Mouse (Mus musculus) CD4-positive, CD25-positive, alpha-beta regulatory T cell, adult 4 months (primary cell): Measurements from ENCODE around the gene Gata2. TPM values are rescaled to one million over a fixed set of nuclear protein-coding genes. Genes with fewer than 3 reads are reported as not detected.
"Not testable (repeated sequence)": the region's sequence is repeated elsewhere in the genome, so short reads cannot be mapped to it uniquely, and the experiment has no call there.

Experiments used
- ATAC-seq: one replicate; pipeline ENCODE4 v1.8.0; 2017
- polyA plus RNA-seq, 2 experiments: library from polyadenylated mRNA; unstranded; fragments of 100-300 nt; shearing (Covaris generic); gene quantifications; one replicate each; pipeline ENCODE4 v1.2.1; 2017

The Gata2 gene
- under 1 TPM in 1 of 2 experiments, not detected in 1; 0.09 TPM for polyA plus RNA-seq

DNA sequence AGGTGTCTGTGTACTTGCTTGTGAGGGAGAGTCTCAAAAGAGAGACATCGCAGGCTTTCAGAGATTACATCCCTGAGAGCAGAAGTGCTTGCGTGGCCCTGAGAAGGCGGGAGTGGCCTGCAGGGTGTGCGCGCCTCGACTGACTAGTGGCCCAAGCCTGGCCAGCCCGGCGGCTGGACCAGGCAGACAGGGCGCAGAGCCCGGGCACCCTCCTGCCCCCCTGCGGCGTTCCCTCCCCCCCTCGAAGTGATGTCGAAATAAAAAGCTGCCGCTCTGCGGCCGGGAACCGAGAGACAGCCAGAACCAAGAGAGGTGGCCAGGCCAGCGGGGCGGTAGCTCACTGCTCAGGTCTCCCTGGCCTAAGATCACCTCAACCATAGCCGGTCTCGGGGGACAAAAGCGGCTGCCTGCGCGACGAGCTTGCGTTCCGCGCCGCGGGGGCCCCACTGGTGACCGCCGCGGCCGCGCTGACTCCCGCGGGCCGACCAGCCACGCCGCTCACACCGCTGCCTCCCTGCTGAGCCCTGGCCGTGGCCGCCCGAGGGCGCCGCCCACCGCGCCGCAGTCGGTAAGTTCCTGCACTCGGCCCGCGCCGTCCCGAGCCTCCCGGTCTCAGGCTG, at the start of gene Gata2:
TSS of gene Gata2 (plus strand) at position 459 of the 620 bp plus-strand sequence.
- no peak for ATAC-seq

DNA sequence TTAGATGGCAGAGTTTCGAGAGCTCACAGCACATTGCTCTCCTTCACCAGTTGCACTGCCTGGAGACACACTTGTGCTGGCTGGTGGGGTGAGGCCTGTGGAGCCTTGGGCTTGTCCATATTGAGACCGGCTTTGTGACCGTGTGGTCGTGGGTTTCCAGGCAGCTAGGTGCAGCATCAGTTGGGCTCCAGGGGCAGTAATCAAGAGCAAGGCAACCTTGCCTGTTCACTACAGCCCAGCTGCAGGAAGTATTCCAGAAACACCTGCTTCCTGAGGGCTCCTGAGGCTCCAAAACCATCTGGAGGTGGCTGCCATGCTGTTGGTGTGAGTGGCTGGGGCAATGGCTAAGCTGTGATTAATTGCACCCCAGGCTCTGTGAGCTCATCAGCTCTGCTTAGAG, 47.9 kb upstream of the Gata2 start:
- ATAC-seq = no peak

DNA sequence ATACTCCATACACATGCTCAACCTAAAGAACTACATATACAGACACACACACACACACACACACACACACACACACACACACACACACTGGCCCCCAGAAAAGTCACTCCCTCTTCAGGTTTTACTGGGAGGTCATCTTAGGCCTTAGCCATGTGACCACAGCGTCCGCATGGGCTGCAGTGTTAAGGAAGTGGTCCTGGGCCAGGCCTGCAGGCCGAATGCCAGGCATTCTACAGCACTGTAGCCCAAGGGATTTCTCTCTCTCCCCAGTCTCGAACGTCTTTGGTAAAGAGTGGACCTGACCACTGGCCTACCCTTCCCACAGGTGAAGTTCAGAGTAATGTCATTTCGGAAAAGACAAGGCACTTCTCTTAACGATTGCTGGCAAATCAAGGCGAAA, 47.1 kb upstream of the Gata2 start:
- no peak for ATAC-seq

DNA sequence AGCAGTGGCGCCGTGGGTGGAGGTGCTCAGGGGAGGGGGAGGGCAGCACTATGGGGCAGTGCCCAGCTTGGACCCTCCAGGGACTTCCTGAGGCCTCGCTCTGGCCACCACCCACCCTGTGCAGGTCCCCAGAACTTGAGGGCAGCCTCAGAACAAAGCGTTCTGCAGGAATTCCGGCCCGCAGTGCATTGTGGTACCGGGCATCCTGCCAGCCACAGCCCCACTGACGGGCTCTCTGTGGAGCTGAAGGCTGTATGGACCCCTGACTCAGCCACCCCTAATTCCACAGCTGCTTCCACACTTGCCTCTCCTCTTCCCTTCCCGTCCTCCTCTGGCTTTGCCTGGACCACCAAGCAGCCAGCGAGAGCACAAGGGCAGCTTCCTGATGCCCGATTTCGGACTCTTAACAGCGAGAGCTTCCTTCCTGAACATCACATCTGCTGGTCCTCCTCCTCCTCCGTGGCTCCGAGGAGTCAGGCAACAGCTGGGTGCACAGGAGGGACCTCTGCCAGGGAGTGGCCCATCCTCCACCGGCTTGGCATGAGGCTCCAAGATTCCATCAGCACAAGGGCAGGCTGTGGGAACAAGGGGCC, 46.2 kb upstream of the Gata2 start:
- ATAC-seq = no peak

DNA sequence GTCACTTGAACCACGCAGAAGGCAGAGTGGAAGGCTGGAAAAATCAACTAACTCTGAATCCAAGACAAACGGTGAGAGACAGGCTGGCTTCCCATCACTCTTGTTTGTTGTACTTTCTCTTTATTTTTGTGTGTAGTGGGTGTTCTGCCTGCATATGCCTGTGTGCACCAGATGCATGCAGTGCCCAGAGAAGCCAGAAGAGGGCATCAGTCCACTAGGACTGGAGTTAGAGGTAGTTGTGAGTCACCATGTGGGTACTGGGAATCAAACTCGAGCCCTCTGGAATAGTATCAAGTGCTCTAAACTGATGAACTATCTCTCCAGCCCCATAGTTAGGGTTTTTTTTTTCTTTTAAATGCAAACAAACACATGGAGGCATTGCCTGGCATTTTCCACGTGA, 42.4 kb upstream of the Gata2 start:
- ATAC-seq = no peak

DNA sequence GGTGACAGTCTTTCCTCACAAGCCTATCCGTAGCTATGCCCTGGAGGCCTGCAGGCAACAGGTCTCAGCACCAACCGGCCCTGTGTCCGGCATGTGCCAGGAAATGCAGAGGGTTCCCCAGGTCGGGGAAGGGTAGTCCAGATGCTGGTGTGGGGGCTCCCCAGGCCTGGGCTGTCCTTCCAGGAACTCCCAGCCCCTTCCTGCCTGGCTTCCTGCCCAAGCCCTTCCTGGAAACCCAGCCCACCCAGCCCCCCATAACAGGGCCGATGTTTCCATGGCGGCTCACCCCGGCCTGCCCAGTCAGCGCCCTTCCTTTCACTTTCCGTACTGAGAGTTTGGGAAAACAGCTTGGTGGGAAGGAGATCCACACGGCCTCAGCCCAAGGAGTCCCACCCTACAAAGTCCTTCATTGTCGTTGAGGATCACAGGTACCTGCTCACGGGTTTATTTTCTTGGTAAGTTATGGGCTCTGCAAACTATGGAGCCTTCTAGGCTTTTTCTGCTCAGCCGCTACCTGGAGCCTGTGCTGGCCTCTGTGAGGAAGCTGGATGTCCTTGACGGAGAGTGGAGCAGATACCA, 41.5 kb upstream of the Gata2 start:
- ATAC-seq = no peak

DNA sequence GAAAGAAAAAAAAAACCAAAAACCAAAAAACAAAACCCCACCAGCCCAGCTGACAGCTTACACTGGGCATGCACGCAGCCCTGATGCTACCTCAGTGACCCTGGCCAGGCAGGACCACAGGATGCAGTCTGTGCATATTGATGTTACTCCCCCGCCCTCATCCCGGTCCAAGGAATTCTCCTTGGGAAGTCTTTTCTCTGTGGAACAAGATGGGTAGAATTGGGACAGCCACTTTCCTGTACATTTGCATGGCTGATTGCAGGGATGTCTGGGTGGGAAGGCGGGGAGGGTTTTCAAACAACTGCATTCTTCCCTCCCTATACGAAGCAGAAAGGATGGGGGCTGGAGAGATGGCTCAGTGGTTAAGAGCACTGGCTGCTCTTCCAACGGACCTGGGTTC, 40.7 kb upstream of the Gata2 start:
- ATAC-seq = no peak

DNA sequence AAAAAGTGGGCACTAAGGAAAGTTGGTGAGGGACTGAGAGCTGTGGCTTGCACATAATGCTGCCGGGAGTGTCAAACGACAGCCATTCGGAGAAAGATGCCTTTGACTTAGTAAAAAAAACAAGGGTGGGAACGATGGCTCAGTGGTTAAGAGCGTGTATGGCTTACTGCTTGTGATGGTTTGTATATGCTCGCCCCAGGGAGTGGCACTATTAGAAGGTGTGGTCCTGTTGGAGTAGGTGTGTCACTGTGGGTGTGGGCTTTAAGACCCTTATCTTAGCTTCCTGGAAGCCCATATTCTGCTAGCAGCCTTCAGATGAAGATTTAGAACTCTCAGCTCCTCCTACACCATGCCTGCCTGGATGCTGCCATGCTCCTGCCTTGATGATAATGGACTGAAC, 38.1 kb upstream of the Gata2 start:
- ATAC-seq = not testable (repeated sequence)

DNA sequence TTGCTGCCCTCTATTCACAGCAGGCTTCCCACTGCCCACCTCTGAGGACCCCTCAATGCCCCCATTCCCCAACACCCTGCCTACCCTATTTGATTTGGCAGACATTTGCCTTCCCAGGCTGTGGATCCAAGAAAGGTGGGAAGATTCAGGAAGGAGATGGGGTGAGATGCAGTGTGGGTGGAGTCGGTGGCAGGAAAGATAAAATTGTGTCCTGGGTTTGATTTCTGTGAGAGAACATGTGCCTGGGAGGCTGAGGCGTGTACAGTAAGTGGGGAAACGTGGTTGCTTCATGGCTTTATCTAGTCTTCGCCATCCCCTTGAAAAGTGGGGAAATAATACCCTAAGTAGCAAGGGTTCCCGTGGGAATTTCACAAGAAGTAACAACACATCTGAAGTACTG, 34.9 kb upstream of the Gata2 start:
- ATAC-seq = no peak

DNA sequence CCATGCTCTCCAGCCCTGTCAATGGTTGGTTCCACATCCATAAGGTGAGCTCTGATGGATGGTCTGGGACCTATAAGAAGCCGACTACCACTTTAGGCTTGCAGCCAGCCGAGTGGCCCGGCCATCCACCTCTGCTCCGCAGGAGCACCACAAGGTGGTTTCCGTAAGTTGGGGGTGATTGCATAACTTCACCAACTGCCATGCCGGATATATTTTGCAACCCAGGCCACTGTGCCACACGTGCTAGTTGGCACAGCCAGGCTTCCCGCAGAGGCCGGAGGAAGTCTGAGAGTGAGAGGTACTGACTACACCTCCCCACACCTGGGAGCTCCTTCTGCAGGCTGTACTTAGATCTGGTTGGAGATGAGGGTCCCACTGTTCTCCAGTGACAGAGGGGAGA, 27.6 kb upstream of the Gata2 start:
- no peak for ATAC-seq

DNA sequence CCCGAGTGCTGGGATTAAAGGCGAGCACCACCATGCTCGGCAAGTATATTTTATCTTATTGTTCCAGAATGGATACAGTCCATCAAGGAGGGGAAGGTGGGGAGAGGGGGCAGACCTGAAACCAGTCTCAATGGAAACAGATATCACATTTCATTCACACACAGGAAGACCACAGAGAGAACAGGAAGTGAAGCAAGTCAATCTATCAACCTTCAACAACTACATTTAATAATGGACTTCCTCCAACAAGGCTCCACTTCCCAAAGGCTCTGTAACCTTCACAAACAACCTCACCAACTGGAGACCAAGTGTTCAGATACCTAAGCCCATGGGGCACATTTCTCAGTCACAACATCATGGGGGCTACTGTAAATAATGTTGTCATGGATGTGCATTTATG, 19.5 kb upstream of the Gata2 start:
- ATAC-seq = no peak

DNA sequence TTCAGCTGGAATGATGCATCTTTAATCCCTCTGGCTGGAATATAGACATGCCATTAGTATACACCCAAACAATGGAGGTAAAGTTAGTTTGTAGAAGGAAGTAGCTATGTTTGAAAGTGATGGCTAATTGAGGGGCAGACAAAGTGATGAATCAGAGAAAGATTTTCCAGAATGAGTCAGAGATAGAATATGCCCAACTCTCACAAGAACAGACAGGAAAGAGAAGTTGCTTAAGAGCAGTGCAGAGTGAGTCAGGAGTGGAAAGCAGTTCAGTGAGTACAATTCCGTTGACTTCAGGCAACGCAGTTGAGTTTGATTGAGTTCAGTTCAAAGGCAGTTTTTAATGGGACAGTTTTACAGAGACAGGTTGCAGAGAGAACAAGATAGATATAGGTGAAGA, 19.0 kb upstream of the Gata2 start:
- no peak for ATAC-seq

DNA sequence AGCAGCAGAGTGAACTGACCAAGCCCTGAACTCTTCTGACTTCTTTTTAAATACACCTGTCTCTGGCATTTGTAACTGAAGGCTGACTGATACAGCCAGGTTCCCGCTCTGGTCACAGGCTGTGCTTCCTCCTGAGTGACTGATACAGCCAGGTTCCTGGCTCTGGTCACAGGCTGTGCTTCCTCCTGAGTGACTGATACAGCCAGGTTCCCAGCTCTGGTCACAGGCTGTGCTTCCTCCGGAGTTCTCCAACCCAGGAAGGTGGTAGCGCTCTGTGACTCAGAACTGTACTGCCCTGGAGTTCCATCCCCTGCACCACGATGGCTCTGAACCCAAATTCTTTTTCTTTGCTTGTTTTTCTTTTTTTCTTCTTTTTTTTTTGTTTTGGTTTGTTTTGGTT, 9.0 kb upstream of the Gata2 start:
- ATAC-seq = no peak

DNA sequence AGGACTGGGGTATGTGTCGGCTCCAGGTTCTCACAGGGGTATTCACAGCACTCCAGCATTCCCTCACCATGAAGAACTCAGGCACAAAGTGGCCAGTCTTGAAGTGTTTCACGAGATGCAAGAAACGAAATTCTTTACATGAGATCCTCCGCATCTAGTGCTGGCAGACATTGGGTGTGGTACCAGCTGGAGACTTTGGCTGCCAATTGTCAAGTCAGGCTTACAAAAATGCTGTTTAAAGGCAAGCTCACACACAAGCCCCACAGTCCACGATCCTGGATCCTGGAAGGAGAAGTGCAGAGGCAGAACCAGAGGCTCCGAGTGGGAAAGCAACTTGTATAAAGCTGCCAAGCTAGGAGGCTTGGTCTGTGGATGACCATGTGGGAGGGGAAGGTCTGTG, 5.5 kb upstream of the Gata2 start:
- no peak for ATAC-seq

DNA sequence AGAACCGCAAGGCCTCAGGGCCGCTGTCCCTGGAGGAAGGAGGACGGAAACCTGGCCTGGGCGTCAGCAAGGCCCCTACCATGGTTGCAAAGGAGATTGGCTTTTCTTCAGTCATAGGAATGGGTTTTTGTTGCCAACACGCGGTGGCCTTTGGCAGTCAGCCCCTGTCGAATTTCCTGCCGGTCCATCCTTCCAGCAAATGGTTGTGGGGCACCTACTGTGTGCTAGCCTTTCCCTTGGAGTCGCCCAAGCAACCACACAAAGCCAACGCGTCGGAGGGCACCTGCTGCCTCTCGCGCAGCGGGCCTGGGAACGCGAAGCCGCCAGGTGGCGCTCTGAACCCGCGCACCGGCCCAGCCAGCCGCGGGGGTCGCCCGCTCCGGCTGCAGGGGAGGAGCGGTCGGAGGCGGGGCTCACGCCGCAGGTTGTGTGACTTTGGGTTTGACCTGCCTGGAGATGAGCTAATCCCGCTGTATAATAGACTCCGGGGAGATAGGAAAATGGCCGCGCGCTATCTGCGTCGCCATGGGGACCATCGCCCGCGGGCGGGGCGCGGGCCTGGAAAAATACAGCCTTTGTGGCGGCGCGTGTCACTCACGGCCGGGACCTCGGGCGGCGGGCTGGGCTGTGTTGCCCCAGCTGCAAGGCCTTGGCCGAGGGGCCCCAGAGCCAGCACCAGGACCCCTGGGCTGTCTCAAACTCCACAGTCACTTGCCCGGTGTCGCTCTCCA, 4.2 kb upstream of the Gata2 start:
- peak; percentile 69 for ATAC-seq

DNA sequence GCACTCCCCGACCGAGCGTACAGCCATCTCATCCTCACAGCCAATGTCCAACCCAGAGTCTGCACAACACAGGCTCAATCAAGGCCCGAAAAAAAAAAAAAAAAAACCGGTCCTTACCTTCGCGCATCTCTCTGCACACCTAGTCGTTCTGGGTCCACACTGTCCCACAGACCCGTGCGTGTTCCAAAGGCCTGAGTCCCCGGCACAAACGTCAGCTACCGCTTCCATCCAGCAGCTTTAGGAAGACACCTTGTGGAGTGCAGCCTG, 3.7 kb upstream of the Gata2 start:
- no peak for ATAC-seq

DNA sequence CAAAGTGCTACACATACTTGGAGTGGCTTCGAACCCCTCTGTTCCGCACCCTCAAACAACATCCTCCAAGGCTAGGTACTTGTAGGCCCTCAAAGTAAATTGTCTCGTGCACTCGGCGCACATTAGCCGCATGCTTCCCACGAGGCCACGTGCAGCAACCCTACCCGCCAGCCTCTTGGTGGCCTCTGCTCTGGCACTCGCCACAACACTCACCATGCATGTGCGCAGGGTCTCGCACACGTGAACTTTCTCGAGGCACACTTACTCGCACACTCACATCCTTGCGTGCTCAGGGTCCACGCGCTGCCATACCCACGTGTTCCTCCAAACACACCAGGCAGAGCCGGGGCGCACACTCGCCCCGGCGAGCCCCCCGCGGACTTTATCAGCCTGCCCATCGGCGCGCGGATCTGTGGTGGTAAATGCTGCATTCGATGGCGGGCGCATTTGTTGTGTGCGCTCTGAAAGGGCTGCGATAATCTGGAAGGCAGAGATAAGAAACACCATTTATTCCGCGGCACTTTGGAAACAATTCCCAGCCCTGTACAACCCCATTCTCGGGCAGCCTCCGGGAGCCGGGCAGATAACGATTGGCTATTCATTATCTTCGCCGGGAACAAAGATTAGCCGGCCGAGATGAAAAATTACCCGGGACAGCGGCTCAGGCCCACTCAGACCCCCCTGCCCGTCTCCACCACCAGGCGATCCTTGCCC, 3.2 kb upstream of the Gata2 start:
- ATAC-seq = no peak

DNA sequence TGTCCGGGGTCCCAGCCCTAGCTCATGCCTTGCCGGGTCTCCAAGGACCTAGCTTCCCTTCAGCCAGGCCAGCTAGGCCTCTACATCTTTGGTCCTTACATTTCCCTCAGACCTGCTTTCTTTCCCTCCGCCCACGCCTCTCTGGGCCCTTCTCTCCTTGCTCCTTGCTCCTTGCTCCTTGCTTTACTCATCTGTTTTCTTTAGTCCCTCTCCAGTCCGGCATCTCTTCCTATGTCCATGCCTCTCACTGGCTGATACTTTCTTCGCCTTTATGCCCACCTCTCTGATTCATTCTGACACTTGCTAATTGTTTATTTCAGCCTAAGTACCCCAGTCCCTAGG, 2.7 kb upstream of the Gata2 start:
- no peak for ATAC-seq

DNA sequence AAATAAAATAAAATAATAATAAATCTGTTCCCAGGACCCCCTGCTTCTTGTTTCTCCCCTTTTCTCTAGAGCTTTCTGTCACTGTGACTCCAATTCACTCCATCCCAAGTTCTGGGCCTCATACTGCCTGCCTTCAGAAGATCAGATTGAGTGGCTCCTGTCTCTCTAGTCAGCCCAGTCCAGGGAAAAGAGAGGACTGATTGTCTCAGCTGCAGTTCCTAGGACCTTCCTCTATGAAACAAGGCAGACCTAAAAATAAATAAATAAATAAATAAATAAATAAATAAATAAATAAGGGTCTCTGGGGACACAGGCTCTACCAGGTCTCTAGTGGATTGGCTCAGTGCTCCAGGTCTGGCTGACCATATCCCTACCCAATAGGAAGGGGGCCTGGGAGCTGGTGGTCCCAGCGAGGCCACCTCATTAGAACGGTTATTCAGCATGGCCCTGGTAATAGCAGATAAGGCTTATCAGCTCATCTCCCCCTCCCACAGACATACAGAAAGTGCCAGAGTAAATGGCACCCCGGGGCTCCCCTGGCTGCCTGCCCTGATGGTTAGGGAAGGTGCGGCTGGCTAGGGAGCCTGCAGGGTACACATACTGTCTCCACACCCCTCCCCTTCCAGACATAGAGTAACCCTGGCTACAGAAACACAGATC, 2.1 kb upstream of the Gata2 start:
- no peak for ATAC-seq

DNA sequence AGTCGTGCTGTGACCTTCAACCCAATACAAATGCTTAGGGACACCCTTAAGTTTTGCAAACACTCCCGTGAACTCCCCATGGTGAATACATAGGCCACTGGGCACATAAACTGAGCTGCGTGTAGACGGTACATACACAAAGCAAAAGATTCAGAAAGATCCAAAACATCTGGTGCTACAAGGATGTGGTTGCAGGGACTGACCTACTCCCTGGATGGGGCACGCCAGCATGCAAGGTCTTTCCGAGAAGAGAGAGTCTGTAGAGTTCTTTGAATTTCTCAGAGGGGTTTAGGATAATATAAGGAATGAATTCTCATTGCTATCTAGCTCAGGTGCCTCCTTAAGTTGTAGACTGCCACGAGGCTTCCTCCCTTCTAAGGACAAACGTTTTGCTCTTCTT, 935 bp upstream of the Gata2 start:
- ATAC-seq = no peak

DNA sequence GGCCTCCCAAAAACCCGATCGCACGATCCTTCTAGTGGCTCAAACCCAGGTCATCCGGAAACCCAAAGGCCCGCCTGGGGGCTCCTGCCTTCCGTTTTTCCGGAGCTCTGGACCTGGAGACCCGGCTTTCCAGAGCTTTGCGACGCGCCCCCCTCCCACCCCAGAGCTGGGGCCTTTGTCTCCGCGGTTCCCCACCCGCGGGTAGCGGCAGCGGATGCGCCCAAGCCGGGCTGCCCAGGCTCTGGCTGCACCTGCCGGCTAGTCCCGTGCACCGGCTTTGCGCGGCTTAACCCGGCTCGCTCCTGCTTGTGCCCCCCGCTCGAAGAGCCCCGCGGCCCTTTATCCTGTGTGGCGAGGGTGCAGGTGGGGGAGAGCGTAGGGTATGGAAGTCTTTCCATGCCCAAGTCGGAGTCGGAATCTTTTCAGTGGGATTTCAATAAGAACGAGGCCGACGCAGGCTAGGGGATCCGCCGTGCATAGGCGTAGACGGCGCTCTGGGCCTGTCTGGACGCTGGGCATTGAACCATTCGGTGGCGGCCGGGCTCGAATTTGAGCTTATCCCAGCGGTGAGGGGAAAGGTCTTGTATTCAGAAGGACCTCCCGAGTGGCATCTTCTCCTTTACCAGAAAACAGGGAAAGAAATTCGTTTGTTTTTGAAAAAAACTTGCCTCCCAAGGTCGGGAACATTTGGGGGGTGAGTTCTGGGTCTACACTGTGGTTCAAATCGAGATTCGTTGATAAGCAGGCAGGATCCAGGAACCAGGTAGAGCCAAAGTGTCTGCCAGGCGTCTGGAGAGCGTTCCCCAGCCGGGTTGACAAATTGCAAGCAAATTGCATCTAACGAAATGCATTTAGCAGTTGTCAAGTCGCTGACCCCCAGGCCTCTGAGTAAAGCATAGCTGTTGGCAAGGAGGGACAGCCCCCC, 624 bp downstream of the Gata2 start:
- no peak for ATAC-seq

DNA sequence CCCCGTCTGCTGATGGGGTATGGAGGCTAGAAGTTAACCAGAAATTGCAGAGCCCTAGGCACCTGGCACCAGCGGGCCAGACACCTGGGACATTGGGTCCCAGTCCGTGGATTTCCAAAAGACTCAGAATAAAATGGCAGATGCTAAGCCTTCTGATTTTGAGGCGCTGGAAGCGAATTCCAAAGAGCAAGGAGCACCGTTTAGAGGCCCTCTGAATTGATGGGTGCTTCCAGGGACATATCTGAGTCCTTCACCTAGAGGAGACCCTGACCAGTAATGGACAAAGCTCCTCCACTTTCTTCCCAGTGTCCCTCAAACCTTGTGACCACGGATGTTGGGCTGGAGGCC, 1.3 kb downstream of the Gata2 start:
- no peak for ATAC-seq
